Mouse (Mus musculus) neural tube, embryonic 13.5 days (tissue): Measurements from ENCODE around the gene H2-Ke6. TPM values are rescaled to one million over a fixed set of nuclear protein-coding genes. Genes with fewer than 3 reads are reported as not detected.
A peak's percentile ranks its signal among the peaks of the same experiment; 100 is the strongest.
"Not testable (repeated sequence)": the region's sequence is repeated elsewhere in the genome, so short reads cannot be mapped to it uniquely, and the experiment has no call there.

Experiments used
- ATAC-seq: fragments of 200-750 bp; cut with Nextera tagmentation; 2 replicates; pipeline ENCODE4 v1.8.0; 2017; ENCODE audit warnings: low read depth, mild to moderate bottlenecking, moderate TSS enrichment, moderate library complexity
- H3K27ac ChIP-seq: fragments of 300-500 bp; sonication (generic); replicated peaks from 2 replicates; pipeline ENCODE4 v1.5.1; 2015; ENCODE audit warnings: moderate library complexity, mild to moderate bottlenecking, inconsistent platforms
- H3K27me3 ChIP-seq: fragments of 300-500 bp; sonication (generic); 2 replicates; pipeline ENCODE4 v1.6.1; 2015; ENCODE audit warnings: mild to moderate bottlenecking, inconsistent platforms
- H3K36me3 ChIP-seq: fragments of 300-500 bp; sonication (generic); 2 replicates; pipeline ENCODE4 v1.6.1; 2015; ENCODE audit warnings: mild to moderate bottlenecking, inconsistent platforms
- H3K4me1 ChIP-seq: fragments of 300-500 bp; sonication (generic); replicated peaks from 2 replicates; pipeline ENCODE4 v1.6.1; 2015; ENCODE audit warnings: inconsistent platforms
- H3K4me2 ChIP-seq: fragments of 300-500 bp; sonication (generic); 2 replicates; pipeline ENCODE4 v1.6.1; 2015; ENCODE audit warnings: inconsistent platforms, mild to moderate bottlenecking, moderate library complexity
- H3K4me3 ChIP-seq: fragments of 300-500 bp; sonication (generic); 2 replicates; pipeline ENCODE4 v1.5.1; 2015; ENCODE audit warnings: mild to moderate bottlenecking, inconsistent platforms
- H3K9ac ChIP-seq: fragments of 300-500 bp; sonication (generic); 2 replicates; pipeline ENCODE4 v1.6.1; 2015; ENCODE audit warnings: moderate library complexity, mild to moderate bottlenecking, inconsistent platforms
- H3K9me3 ChIP-seq: fragments of 300-500 bp; sonication (generic); 2 replicates; pipeline ENCODE4 v1.6.1; 2016; ENCODE audit warnings: inconsistent platforms
- WGBS: fragments of 180-500 bp; shearing (Covaris S2); methylation state at CpG from one replicate; pipeline ENCODE4 v1.1.7; 2015; 5-methylcytosine and 5-hydroxymethylcytosine counted together
- polyA plus RNA-seq: library from polyadenylated mRNA; unstranded; fragments of >200 nt; fragmentation: Nextera tagmentation; extraction: Ambion mirVana; gene quantifications from 2 replicates; pipeline ENCODE4 v1.2.1, GENCODE M21; 2015

Gene H2-Ke6
- polyA plus RNA-seq, 1 experiment from 2014 or later = 61.7 TPM

- WGBS = 82% methylated on average over 5 of the region's 5 CpGs
- Histone ChIP-seq H3K36me3 (peaks cover 3% of the 10 kb centered on the region; the same call in 1 of the 2 replicates), H3K9me3 (no peaks in the 10 kb centered on the region), H3K27me3 (0 out of 2 replicates have a peak, but pooled peaks cover 2% of the 10 kb centered on the region), H3K4me1 (no peaks in the 10 kb centered on the region), H3K4me3 (no peak overlapping the region), H3K4me2 (no peak overlapping the region), H3K9ac (no peak overlapping the region), H3K27ac (no peak overlapping the region)
- no peak for ATAC-seq
These were observed 17.7 kb downstream of the H2-Ke6 start for GRCm38 (mm10) chr17:34010156-34010555.

- Histone ChIP-seq H3K9ac (no peak overlapping the region), H3K4me1 (no peaks in the 10 kb centered on the region), H3K27ac (no peak overlapping the region), H3K9me3 (no peaks in the 10 kb centered on the region), H3K27me3 (peaks cover 11% of the 10 kb centered on the region), H3K36me3 (no peaks in the 10 kb centered on the region), H3K4me2 (no peak overlapping the region), H3K4me3 (no peak overlapping the region)
- 42% methylated on average over 2 of the region's 2 CpGs for WGBS
- no peak for ATAC-seq
These were observed 21.3 kb downstream of the H2-Ke6 start for GRCm38 (mm10) chr17:34006570-34006969.

DNA sequence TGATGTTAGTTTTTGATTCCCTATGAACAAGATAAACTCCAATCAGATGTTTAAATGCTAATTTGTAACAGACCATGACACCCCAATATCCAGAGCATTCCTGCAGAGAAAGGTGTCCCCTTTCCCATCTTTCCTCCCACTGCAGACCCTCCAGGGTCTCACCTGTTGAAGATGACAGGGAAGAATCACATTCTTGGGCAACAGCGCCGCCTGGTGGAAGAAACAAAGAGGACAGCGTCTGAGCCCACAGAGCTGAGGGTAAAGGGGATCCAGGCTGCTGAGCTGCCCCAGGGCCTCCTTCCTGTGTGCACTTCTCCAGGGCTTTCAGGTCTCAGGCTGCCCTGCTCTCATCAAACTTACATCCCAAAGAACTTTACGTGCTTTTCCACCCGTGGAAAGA lies 24.4 kb downstream of the H2-Ke6 start:
- WGBS = 6% methylated on average over 5 of the region's 5 CpGs
- H3K4me1 ChIP-seq = peaks cover 13% of the 10 kb centered on the region

GRCm38 (mm10) chr17:34000796-34001195 lies 27.1 kb downstream of the H2-Ke6 start:
- H3K4me3 ChIP-seq, H3K27ac ChIP-seq, H3K9ac ChIP-seq, ATAC-seq, H3K4me2 ChIP-seq, H3K9me3 ChIP-seq, H3K36me3 ChIP-seq: not testable (repeated sequence)
- WGBS = 64% methylated on average over 2 of the region's 2 CpGs
- Histone ChIP-seq H3K4me1 (peaks cover 13% of the 10 kb centered on the region), H3K27me3 (peaks cover 45% of the 10 kb centered on the region)

More for the DNA sequence above, 24.4 kb downstream of the H2-Ke6 start:
- Histone ChIP-seq H3K9me3 (no peaks in the 10 kb centered on the region), H3K27ac (no peak overlapping the region), H3K36me3 (no peaks in the 10 kb centered on the region), H3K4me3 (no peak overlapping the region), H3K27me3 (peaks cover 42% of the 10 kb centered on the region), H3K9ac (no peak overlapping the region), H3K4me2 (no peak overlapping the region)
- no peak for ATAC-seq

GRCm38 (mm10) chr17:34000150-34000537 lies 27.7 kb downstream of the H2-Ke6 start, which contains the start of gene H2-K1:
Gene H2-K1 (minus strand): TSS chr17:34000347.
- Histone ChIP-seq H3K9me3 (no peaks in the 10 kb centered on the region), H3K36me3 (no peaks in the 10 kb centered on the region), H3K4me1 (peaks cover 13% of the 10 kb centered on the region), H3K4me2 (peak within 1 kb of the TSS; percentile 92), H3K27ac (no peak within 1 kb of the TSS), H3K9ac (peak within 1 kb of the TSS; percentile 69), H3K27me3 (peaks cover 45% of the 10 kb centered on the region), H3K4me3 (peak within 1 kb of the TSS; percentile 51)
- ATAC-seq = peak; percentile 89
- WGBS = 2% methylated on average over 30 of the region's 30 CpGs

GRCm38 (mm10) chr17:33999341-34000149 lies 28.3 kb downstream of the H2-Ke6 start:
- H3K4me1 ChIP-seq = peaks cover 13% of the 10 kb centered on the region
- 2% methylated on average over 87 of the region's 87 CpGs for WGBS
- H3K4me2 ChIP-seq = peak overlapping the region; percentile 92
- peak overlapping the region; percentile 51 for H3K4me3 ChIP-seq
- peak overlapping the region; percentile 69 for H3K9ac ChIP-seq
- H3K27me3 ChIP-seq = peaks cover 45% of the 10 kb centered on the region
- H3K36me3 ChIP-seq = no peaks in the 10 kb centered on the region
- H3K9me3 ChIP-seq = no peaks in the 10 kb centered on the region
- ATAC-seq = peak; percentile 65; the same call in 1 of the 2 replicates
- H3K27ac ChIP-seq = no peak overlapping the region

- not testable (repeated sequence) for H3K9me3 ChIP-seq, H3K4me3 ChIP-seq, H3K4me2 ChIP-seq, H3K36me3 ChIP-seq, H3K9ac ChIP-seq, ATAC-seq, H3K27ac ChIP-seq
- Histone ChIP-seq H3K27me3 (peaks cover 45% of the 10 kb centered on the region), H3K4me1 (peaks cover 13% of the 10 kb centered on the region)
- WGBS = 65% methylated on average over 5 of the region's 5 CpGs
These were observed 29.2 kb downstream of the H2-Ke6 start for GRCm38 (mm10) chr17:33998697-33999096.

- not testable (repeated sequence) for H3K9ac ChIP-seq, ATAC-seq, H3K36me3 ChIP-seq, H3K27ac ChIP-seq, H3K4me3 ChIP-seq, H3K9me3 ChIP-seq, H3K4me2 ChIP-seq
- 95% methylated on average over 2 of the region's 2 CpGs for WGBS
- Histone ChIP-seq H3K4me1 (peaks cover 13% of the 10 kb centered on the region), H3K27me3 (peaks cover 41% of the 10 kb centered on the region)
These were observed 30.8 kb downstream of the H2-Ke6 start for GRCm38 (mm10) chr17:33997025-33997424.

GRCm38 (mm10) chr17:33995651-33996050 lies 32.2 kb downstream of the H2-Ke6 start:
- ATAC-seq = no peak
- peaks cover 13% of the 10 kb centered on the region for H3K4me1 ChIP-seq
- H3K36me3 ChIP-seq = no peaks in the 10 kb centered on the region
- no peak overlapping the region for H3K9ac ChIP-seq
- H3K4me2 ChIP-seq = no peak overlapping the region
- WGBS = 69% methylated on average over 3 of the region's 3 CpGs
- H3K27me3 ChIP-seq = peaks cover 27% of the 10 kb centered on the region
- H3K9me3 ChIP-seq = no peaks in the 10 kb centered on the region
- H3K27ac ChIP-seq = no peak overlapping the region
- H3K4me3 ChIP-seq = no peak overlapping the region

GRCm38 (mm10) chr17:33994959-33995358 lies 32.9 kb downstream of the H2-Ke6 start:
- Histone ChIP-seq H3K9ac (no peak overlapping the region), H3K4me3 (no peak overlapping the region), H3K4me1 (peaks cover 7% of the 10 kb centered on the region), H3K9me3 (no peaks in the 10 kb centered on the region), H3K36me3 (no peaks in the 10 kb centered on the region), H3K27me3 (peaks cover 20% of the 10 kb centered on the region), H3K4me2 (no peak overlapping the region), H3K27ac (no peak overlapping the region)
- 90% methylated on average over 8 of the region's 8 CpGs for WGBS
- ATAC-seq = no peak

GRCm38 (mm10) chr17:33991788-33992664 lies 35.8 kb downstream of the H2-Ke6 start:
- Histone ChIP-seq H3K4me1 (no peaks in the 10 kb centered on the region), H3K27ac (no peak overlapping the region), H3K4me3 (no peak overlapping the region), H3K9ac (no peak overlapping the region), H3K36me3 (no peaks in the 10 kb centered on the region), H3K9me3 (no peaks in the 10 kb centered on the region), H3K27me3 (0 out of 2 replicates have a peak, but pooled peaks cover 3% of the 10 kb centered on the region), H3K4me2 (no peak overlapping the region)
- ATAC-seq = peak; percentile 50; the same call in 1 of the 2 replicates
- 31% methylated on average over 10 of the region's 10 CpGs for WGBS

- 12% methylated on average over 8 of the region's 8 CpGs for WGBS
- H3K36me3 ChIP-seq, H3K9ac ChIP-seq, ATAC-seq, H3K9me3 ChIP-seq: not testable (repeated sequence)
- Histone ChIP-seq H3K4me1 (peaks cover 26% of the 10 kb centered on the region), H3K4me2 (peak overlapping the region; percentile 55), H3K4me3 (peak overlapping the region; percentile 47), H3K27me3 (peaks cover 35% of the 10 kb centered on the region), H3K27ac (peak overlapping the region; percentile 92)
These were observed 45.7 kb downstream of the H2-Ke6 start for GRCm38 (mm10) chr17:33982136-33982535.
